Mouse (Mus musculus) C2C12 (cell line): ENCODE measurements around the gene Gtf2ird2.

ENCODE experiments used
- CEBPB ChIP-seq: IDR thresholded peaks from one replicate; pipeline ENCODE4 v1.6.1; 2011; ENCODE audit warnings: low read depth, mild to moderate bottlenecking, control low read depth, moderate library complexity
- CTCF ChIP-seq: IDR thresholded peaks from one replicate; pipeline ENCODE4 v1.5.1; 2011; ENCODE audit not compliant: control insufficient read depth, insufficient read depth, insufficient read length
- FOSL1 ChIP-seq: IDR thresholded peaks from one replicate; pipeline ENCODE4 v1.8.0; 2011; ENCODE audit warnings: mild to moderate bottlenecking, low read length; ENCODE audit not compliant: poor library complexity, insufficient read depth, severe bottlenecking
- MAX ChIP-seq: IDR thresholded peaks from one replicate; pipeline ENCODE4 v1.6.1; 2011; ENCODE audit warnings: mild to moderate bottlenecking, control low read depth
- MYOD1 ChIP-seq: IDR thresholded peaks from one replicate; pipeline ENCODE4 v1.6.1; 2011; ENCODE audit warnings: low read depth; ENCODE audit not compliant: control insufficient read depth, insufficient read length
- MYOG ChIP-seq: IDR thresholded peaks from one replicate; pipeline ENCODE4 v1.6.1; 2011; ENCODE audit not compliant: control insufficient read depth, insufficient read length; ENCODE audit errors: extremely low read depth
- USF1 ChIP-seq: IDR thresholded peaks from one replicate; pipeline ENCODE4 v1.6.1; 2011; ENCODE audit warnings: low read depth, mild to moderate bottlenecking, control low read depth, moderate library complexity

- no peak for TF ChIP-seq CTCF
- TF ChIP-seq MYOG: no peak
- TF ChIP-seq FOSL1: no peak
- TF ChIP-seq USF1: no peak
- TF ChIP-seq CEBPB: no peak
- TF ChIP-seq MAX: no peak
- no peak for TF ChIP-seq MYOD1
Observed at GRCm38 (mm10) chr5:134228249-134228638, 44.4 kb downstream of the Gtf2ird2 start.
